Mouse (Mus musculus) left cerebral cortex, adult 2 months (tissue): ENCODE measurements around the gene Snrnp27. TPM values are rescaled to one million over a fixed set of nuclear protein-coding genes. Genes with fewer than 3 reads are reported as not detected.
A peak's percentile ranks its signal among the peaks of the same experiment; 100 is the strongest.

Experiments used
- DNase-seq, 2 experiments: peaks; one replicate each; pipeline ENCODE4 v3.0.0; 2021 to 2022; ENCODE audit warnings: low spot score in 2 of 2, mixed read lengths in 1 of 2; ENCODE audit errors: extremely low spot score in 1 of 2
- H3K27ac ChIP-seq: fragments of 200-600 bp; 2 replicates; pipeline ENCODE4 v1.8.1; 2022
- H3K4me3 ChIP-seq: fragments of 200-600 bp; 2 replicates; pipeline ENCODE4 v1.8.1; 2022
- CTCF ChIP-seq: fragments of 200-600 bp; IDR thresholded peaks from 2 replicates; pipeline ENCODE4 v1.8.1; 2022; ENCODE audit warnings: antibody characterized with exemption, mild to moderate bottlenecking, moderate library complexity
- intact Hi-C: fragments of 180-260 bp; cut with DNase I; formaldehyde crosslinking; loops from one replicate; pipeline ENCODE4 v1.15.1; 2025
- total RNA-seq, 2 experiments: library from RNA; stranded (reverse); gene quantifications; 2 replicates each; pipeline ENCODE4 v1.2.3; 2021

The Snrnp27 gene
- total RNA-seq, 2 experiments from 2014 or later, result 52.5 to 55.7 TPM

- intact Hi-C loops, result no loop called here
- Histone ChIP-seq H3K27ac (no peak overlapping the region), H3K4me3 (no peak overlapping the region)
- no peak for TF ChIP-seq CTCF
- DNase-seq, result no peak
These were observed 2.6 kb upstream of the Snrnp27 start for GRCm38 (mm10) chr6:86686971-86687370.

GRCm38 (mm10) chr6:86684655-86685011 is 311 bp upstream of the Snrnp27 start:
- Histone ChIP-seq H3K4me3 (peak overlapping the region; percentile 81), H3K27ac (peak overlapping the region; percentile 75)
- intact Hi-C loops, result no loop called here
- TF ChIP-seq CTCF, result no peak
- DNase-seq, result no peak

GRCm38 (mm10) chr6:86681289-86681688 is 3.0 kb downstream of the Snrnp27 start:
- DNase-seq, result no peak
- no peak overlapping the region for H3K4me3 ChIP-seq
- intact Hi-C loops, result no loop called here
- TF ChIP-seq CTCF, result no peak
- no peak overlapping the region for H3K27ac ChIP-seq

GRCm38 (mm10) chr6:86678341-86678740 is 6.0 kb downstream of the Snrnp27 start:
- TF ChIP-seq CTCF, result no peak
- intact Hi-C loops, result no loop called here
- Histone ChIP-seq H3K27ac (no peak overlapping the region), H3K4me3 (no peak overlapping the region)
- no peak for DNase-seq

DNA sequence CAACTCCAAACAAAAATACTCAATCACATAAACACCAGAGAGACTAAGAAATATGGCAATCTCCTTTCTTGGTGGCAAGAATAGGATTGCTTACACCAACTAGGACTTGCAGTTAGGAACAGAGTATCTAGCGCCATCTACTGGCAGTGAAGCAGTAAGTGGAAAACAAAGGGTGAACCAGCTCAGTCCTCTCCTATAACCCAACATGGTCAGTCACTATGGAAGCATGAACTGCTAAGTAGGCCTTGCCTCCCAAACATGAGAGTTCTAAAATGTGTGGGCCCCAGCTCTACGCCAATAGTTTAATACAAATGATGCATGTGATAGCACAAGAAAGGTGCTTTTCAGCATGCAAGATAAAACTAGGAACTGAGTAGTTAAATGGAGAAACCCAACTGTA is 13.4 kb downstream of the Snrnp27 start:
- peak; percentile 34 to 43 for DNase-seq
- intact Hi-C loops, result loop anchor here (2.0 to 5.0 kb wide), 3 partner anchors 126 to 234 kb away; partner anchors contain the start of gene C87436
- Histone ChIP-seq H3K27ac (no peak overlapping the region), H3K4me3 (no peak overlapping the region)
- TF ChIP-seq CTCF, result peak; percentile 98

DNA sequence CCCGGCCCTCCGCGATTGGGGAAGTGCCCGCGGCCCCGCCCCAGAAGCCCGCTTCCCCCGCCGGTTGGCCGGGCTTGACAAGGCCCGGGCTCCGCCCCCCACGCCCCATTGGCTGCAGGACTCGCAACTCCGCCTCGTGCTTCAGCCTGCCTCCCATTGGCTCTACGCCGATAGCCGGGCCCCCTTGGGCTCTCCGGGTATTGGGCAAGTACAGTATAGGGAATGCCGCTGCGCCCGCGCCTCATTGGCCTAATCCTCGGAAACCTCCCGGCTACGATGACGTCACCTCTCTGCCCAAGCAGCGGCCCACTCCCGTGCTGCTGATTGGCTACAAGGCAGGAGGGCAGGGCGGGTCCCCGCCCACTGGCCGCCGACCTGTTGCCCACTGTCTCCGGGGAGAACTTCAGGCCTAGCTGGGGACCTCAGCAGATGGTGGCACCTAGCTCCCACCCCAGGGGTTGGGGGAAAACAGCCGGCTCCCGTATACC is 15.0 kb downstream of the Snrnp27 start:
- intact Hi-C loops, result loop anchor here (1.0 to 2.0 kb wide), 3 partner anchors 84 to 196 kb away; partner anchors contain the start of gene Pcbp1

DNA sequence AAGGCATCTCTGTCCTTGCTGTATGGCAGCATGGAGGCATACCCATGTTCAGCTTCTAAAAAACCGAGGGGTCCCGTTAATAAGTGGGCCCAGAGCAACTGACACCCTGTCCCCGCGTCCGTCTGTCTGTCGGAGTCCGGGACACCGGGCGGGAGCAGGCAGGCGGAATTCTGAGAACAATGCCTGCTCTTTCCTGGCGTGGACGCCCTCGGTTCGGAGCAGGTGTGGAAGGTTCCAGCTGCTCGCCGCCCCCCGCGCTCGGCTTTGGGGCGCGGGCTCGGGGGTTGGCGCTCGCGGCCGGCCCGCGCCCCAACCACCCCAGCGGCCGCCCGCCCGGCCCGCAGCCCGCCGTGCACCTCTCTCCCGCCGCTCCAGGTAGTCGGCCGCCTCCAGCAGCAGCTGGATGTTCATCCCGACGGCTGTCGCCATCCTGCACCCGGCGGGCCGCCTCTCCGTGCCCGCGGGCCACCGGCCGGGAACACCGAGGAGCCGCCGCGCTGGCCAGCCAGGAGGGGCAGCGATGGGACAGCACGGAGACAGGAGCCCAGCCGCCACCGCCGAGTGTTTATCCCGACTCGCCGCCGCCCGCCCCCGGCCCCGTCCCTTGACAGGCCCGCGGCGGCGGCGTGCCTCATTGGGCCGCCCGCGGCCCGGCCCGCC is 15.6 kb downstream of the Snrnp27 start, which contains the start of gene Mxd1:
TSS of gene Mxd1 (minus strand) at position 582 of the 660 bp plus-strand sequence.
- peak within 1 kb of the TSS; percentile 78 for H3K27ac ChIP-seq
- intact Hi-C loops, result loop anchor here (1.0 to 2.0 kb wide), 3 partner anchors 84 to 196 kb away; partner anchors contain the start of gene Pcbp1
- H3K4me3 ChIP-seq, result peak within 1 kb of the TSS; percentile 84
- no peak for TF ChIP-seq CTCF
- DNase-seq, result no peak

More for the DNA sequence above, 15.0 kb downstream of the Snrnp27 start:
- peak; percentile 99 to 100 for DNase-seq
- Histone ChIP-seq H3K4me3 (peak overlapping the region; percentile 41), H3K27ac (peak overlapping the region; percentile 74)
- TF ChIP-seq CTCF, result no peak

DNA sequence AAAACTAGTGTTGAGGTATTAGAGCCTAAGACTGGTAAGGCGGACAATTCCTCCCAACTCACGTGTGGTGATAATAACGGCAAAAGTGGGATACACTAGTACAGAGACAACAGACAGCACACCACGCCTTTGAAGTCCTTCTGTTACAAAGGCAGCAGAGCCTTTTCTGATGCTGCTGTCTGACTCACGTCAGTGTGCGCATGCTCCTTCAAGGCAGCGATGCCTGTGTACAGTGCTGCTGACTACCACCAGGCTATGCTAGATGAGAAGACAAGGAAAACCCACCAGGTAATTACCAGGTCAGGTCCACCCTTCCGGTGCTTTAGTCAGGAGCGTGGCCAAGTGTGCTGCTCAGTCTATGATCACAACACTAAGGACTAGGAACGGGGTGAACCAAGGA is 17.3 kb downstream of the Snrnp27 start:
- no peak for TF ChIP-seq CTCF
- Histone ChIP-seq H3K4me3 (no peak overlapping the region), H3K27ac (no peak overlapping the region)
- no peak for DNase-seq
- intact Hi-C loops, result no loop called here

DNA sequence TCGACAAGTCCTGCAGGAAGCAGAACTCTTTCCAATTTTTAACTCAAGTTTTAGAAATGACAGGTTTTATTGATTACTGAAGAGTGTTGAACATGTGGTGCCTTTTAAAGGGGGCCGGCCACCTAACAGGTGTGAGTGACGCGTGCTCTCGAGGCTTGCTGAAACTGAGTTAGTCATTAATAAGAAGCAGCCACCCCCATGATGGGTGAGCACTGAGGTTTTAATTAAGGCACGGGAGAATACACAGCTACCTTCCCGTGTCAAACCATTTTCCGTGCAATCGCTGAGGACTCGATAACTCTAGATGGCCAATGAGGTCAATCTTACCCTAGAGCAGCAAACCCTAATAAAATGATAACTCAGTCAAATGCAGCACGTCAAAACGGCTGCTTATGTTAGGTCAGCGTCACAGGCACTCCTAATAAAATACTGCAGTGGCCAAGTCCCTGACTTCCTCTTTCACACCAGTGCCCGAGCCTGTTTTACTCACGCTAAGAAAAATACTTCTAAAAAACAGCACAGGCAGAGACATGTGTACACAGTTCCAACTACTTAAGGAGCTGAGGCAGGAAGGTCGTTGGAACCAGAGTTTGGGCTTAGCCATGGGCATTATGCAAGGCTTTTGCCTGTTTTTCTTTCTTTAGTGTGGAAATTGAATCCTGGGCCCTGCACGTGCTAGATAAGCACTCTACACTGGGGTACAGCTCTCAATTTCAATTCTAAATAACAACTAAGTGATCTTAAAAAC is 18.6 kb downstream of the Snrnp27 start:
- no peak overlapping the region for H3K4me3 ChIP-seq
- no peak for DNase-seq
- intact Hi-C loops, result no loop called here
- TF ChIP-seq CTCF, result no peak
- H3K27ac ChIP-seq, result no peak overlapping the region

DNA sequence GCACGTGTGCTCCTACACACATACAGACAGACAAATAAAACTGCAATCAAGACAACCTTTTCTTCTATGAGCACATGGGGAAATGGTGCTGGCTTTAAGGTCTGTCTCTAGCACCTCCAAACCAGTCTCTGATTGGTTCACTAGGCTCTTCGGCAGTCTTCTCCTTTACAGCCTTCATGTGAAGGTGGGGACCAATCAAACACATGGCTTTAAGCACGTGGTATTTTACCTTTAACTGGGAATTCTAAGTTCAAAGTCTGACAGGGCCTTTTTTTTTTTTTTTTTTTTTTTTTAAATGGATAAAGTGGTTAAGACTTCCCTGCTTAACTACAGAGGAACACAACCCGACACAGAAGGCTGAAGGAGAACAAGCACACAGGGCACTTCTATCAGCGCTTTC is 19.2 kb downstream of the Snrnp27 start:
- intact Hi-C loops, result no loop called here
- no peak for DNase-seq
- no peak overlapping the region for H3K4me3 ChIP-seq
- no peak for TF ChIP-seq CTCF
- no peak overlapping the region for H3K27ac ChIP-seq

- no peak overlapping the region for H3K4me3 ChIP-seq
- DNase-seq, result no peak
- intact Hi-C loops, result no loop called here
- no peak for TF ChIP-seq CTCF
- no peak overlapping the region for H3K27ac ChIP-seq
These were observed 24.0 kb downstream of the Snrnp27 start for GRCm38 (mm10) chr6:86660161-86660877.

DNA sequence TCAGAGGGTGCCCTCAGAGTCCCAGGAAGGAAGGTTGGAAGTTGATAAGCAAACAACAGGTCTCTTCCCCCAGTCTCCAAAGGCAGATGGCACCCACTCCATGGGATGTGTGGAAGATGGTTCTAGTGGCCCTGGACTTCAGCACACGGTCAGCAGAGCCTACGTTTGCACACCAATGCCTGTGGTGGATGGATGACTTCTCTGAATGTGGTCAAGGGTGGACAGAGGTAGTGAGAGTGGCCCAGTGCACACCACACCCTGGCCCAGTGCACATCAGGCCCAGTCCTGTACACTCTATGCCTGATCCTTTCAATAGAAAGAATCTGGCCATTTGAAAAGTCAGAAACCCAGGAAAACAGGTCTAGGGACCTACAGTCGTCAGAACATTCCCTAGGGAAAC is 25.8 kb downstream of the Snrnp27 start:
- TF ChIP-seq CTCF, result no peak
- Histone ChIP-seq H3K27ac (no peak overlapping the region), H3K4me3 (no peak overlapping the region)
- intact Hi-C loops, result no loop called here
- no peak for DNase-seq
